12 mouse cellular contexts compared by ENCODE assay signal in the genomic region with DNA sequence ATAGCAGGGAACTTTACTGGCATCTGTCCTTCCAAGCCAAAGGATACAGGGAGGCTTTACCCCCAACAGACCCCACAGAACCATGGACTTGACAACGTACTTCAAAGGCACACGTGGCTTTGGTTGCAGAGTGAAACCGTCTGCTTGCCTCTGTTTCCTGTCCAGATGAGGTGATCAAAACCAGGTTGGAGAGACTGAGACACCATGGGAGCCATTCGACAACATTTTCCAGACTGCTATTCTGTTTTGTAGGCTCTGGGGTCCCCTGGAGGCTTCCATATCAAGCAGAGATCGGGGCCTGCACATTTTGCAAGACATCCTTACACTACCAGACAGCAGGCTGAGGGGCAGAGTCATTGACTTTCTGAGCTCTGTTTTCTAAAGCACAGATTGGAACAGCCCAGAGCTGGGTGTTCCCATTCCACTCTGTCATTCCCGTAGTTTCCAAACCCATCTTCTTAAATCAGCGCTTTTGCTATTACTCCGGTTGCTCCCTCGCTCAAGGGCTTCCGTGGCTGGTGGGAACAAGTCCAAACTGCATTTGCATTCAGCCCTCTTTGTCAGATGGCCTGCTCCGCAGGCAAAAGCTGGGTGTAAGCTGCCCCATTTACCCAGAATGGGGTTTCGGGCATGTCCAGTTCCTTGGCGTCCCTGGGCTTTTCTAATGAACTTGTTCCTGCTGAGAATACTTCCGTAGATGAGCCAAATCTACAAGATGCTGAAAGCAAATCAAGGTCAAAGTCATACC.
A peak's percentile ranks its signal among the peaks of the same experiment; 100 is the strongest.
DNase-seq lines count a peak whose midpoint lies in the region; ATAC-seq and TF ChIP-seq lines count a peak whose summit lies in the region.
"Had no signal": no experiment of that assay in that cellular context is flagged by ENCODE, and none has a peak within 500 bp of the region (broad histone marks: within the 10 kb centered on the region; RNA-seq: fewer than 3 reads in every experiment).

No protein-coding gene starts in this region.

- no peaks in the 10 kb centered on the region for H3K36me3 ChIP-seq in kidney, embryonic 14.5 days (ENCODE audit: control insufficient read depth, insufficient read depth, low read length)
- H3K36me3 ChIP-seq in CH12.LX (replicated peaks in 1 of 2; ENCODE audit: control insufficient read depth in 1 of 2, insufficient read depth in 1 of 2, low read length in 1 of 2) (no peaks in the 10 kb centered on the region), ES-E14 (ENCODE audit: control insufficient read depth, insufficient read depth, low read length, poor library complexity, severe bottlenecking) (no peaks in the 10 kb centered on the region)
- no peaks in the 10 kb centered on the region for H3K36me3 ChIP-seq in embryonic facial prominence, embryonic 10.5 days (replicated peaks)
- H3K36me3 ChIP-seq: embryonic facial prominence, embryonic 13.5 days had no signal

- no peak overlapping the region for H3K9ac ChIP-seq in kidney, embryonic 14.5 days (ENCODE audit: low read depth, low read length)
- no peak overlapping the region for H3K9ac ChIP-seq in CH12.LX (ENCODE audit: insufficient read depth, low read depth)
- H3K9ac ChIP-seq in ES-E14 (ENCODE audit: insufficient read depth, low read depth, low read length, poor library complexity, severe bottlenecking): no peak overlapping the region
- H3K9ac ChIP-seq: embryonic facial prominence, embryonic 13.5 days had no signal

- no peaks in the 10 kb centered on the region for H3K79me2 ChIP-seq in CH12.LX (replicated peaks; ENCODE audit: control insufficient read depth, extremely low read depth, insufficient read depth, poor library complexity, severe bottlenecking)

- dilution Hi-C loops in CH12.LX (cut with MboI; ENCODE audit: extremely low pct_ligation_motif_present, extremely low pct_unique_long_range_greater_than_20kb, low sequenced_read_pairs): no loop called here

- H3K27me3 ChIP-seq in kidney, embryonic 14.5 days (ENCODE audit: control insufficient read depth, insufficient read depth, low read length): no peaks in the 10 kb centered on the region
- no peaks in the 10 kb centered on the region for H3K27me3 ChIP-seq in CH12.LX (replicated peaks)
- H3K27me3 ChIP-seq in embryonic facial prominence, embryonic 10.5 days (replicated peaks; ENCODE audit: low read depth, poor library complexity, severe bottlenecking): peaks cover 12% of the 10 kb centered on the region; the same call in 1 of the 2 replicates
- H3K27me3 ChIP-seq: embryonic facial prominence, embryonic 13.5 days; megakaryocyte, embryonic 14.5 days had no signal

- TF ChIP-seq EP300 in CH12.LX (IDR thresholded peaks at IDR 0.05; ENCODE audit: low read length): no peak

- no peak overlapping the region for H3K4me3 ChIP-seq in kidney, embryonic 14.5 days (ENCODE audit: low read length)
- no peak overlapping the region for H3K4me3 ChIP-seq in CH12.LX (replicated peaks in 1 of 3; ENCODE audit: low read depth in 2 of 3, low read length in 2 of 3, poor library complexity in 1 of 3)
- no peak overlapping the region for H3K4me3 ChIP-seq in ES-E14 (ENCODE audit: insufficient read depth in 1 of 2, low read depth in 1 of 2, low read length in 2 of 2, poor library complexity in 1 of 2, severe bottlenecking in 1 of 2)
- no peak overlapping the region for H3K4me3 ChIP-seq in embryonic facial prominence, embryonic 10.5 days
- H3K4me3 ChIP-seq: embryonic facial prominence, embryonic 13.5 days; left cerebral cortex, adult 2 months; megakaryocyte, embryonic 14.5 days had no signal

- TF ChIP-seq RAD21 in CH12.LX (IDR thresholded peaks at IDR 0.05; ENCODE audit: low read depth, low read length): no peak

- peaks cover 7% of the 10 kb centered on the region; the same call in 1 of the 2 replicates for H3K4me1 ChIP-seq in kidney, embryonic 14.5 days (ENCODE audit: control insufficient read depth, insufficient read depth, low read length)
- peaks cover 4 to 27% of the 10 kb centered on the region in 2 experiments for H3K4me1 ChIP-seq in CH12.LX (ENCODE audit: control insufficient read depth in 1 of 2, insufficient read depth in 2 of 2)
- H3K4me1 ChIP-seq in ES-E14 (ENCODE audit: control insufficient read depth in 2 of 2, insufficient read depth in 2 of 2, low read length in 2 of 2, poor library complexity in 1 of 2): no peaks in the 10 kb centered on the region
- H3K4me1 ChIP-seq in embryonic facial prominence, embryonic 10.5 days: peaks cover 18% of the 10 kb centered on the region

- in situ Hi-C loops in CH12.LX (cut with MboI; ENCODE audit: low pct_ligation_motif_present, low pct_unique_long_range_greater_than_20kb, low sequenced_read_pairs) (no loop called here), ES-E14 (cut with MboI; ENCODE audit: low sequenced_read_pairs in 2 of 2, unreplicated experiment in 2 of 2) (no loop called here)

- TF ChIP-seq POLR2A in CH12.LX (IDR thresholded peaks at IDR 0.05; ENCODE audit: low read depth, low read length): no peak

- no peak overlapping the region for H3K4me2 ChIP-seq in kidney, embryonic 14.5 days (replicated peaks; ENCODE audit: low read depth, low read length)
- H3K4me2 ChIP-seq in CH12.LX (ENCODE audit: insufficient read depth, low read depth, poor library complexity, severe bottlenecking): no peak overlapping the region
- H3K4me2 ChIP-seq: embryonic facial prominence, embryonic 13.5 days had no signal

- H3K27ac ChIP-seq in kidney, embryonic 14.5 days (ENCODE audit: low read depth, low read length): no peak overlapping the region
- H3K27ac ChIP-seq in CH12.LX (ENCODE audit: insufficient read depth, low read depth) (no peak overlapping the region), ES-E14 (ENCODE audit: insufficient read depth, low read depth, low read length, poor library complexity, severe bottlenecking) (no peak overlapping the region)
- peak overlapping the region; percentile 31 for H3K27ac ChIP-seq in embryonic facial prominence, embryonic 10.5 days (replicated peaks)
- H3K27ac ChIP-seq: embryonic facial prominence, embryonic 13.5 days; left cerebral cortex, adult 2 months had no signal

- no peak for TF ChIP-seq CTCF in CH12.LX (conservative IDR thresholded peaks at IDR 0.05 in 1 of 2, IDR thresholded peaks at IDR 0.05 in 1 of 2; ENCODE audit: low read depth in 2 of 2, low read length in 2 of 2)

- H3K9me3 ChIP-seq in kidney, embryonic 14.5 days (ENCODE audit: control insufficient read depth, low read length): no peaks in the 10 kb centered on the region
- H3K9me3 ChIP-seq in CH12.LX (replicated peaks; ENCODE audit: low read length) (no peaks in the 10 kb centered on the region), ES-E14 (ENCODE audit: control insufficient read depth, insufficient read depth, low read depth, low read length) (no peaks in the 10 kb centered on the region)
- H3K9me3 ChIP-seq in embryonic facial prominence, embryonic 10.5 days: no peaks in the 10 kb centered on the region
- H3K9me3 ChIP-seq: embryonic facial prominence, embryonic 13.5 days; megakaryocyte, embryonic 14.5 days had no signal

- DNase-seq in kidney, postnatal 14 days: peak; percentile 43
- DNase-seq in CH12.LX (ENCODE audit: extremely low read depth) (no peak), ES-E14 (ENCODE audit: low read depth, low spot score) (peak; percentile 51)
- peak; percentile 53 for DNase-seq in embryonic facial prominence, embryonic 10.5 days (ENCODE audit: low spot score)
- no peak for DNase-seq in B cell, adult 2 months
- DNase-seq: thymus, postnatal 4 days had no signal

- 64% methylated on average over 14 of the region's 14 CpGs for WGBS in kidney, embryonic 14.5 days
- WGBS in embryonic facial prominence, embryonic 10.5 days: 73% methylated on average over 14 of the region's 14 CpGs

- no peak for ATAC-seq in kidney, embryonic 14.5 days (ENCODE audit: low FRiP score, low TSS enrichment)
- no peak for ATAC-seq in granulocyte monocyte progenitor cell, adult 5-6 weeks (replicated peaks; ENCODE audit: poor library complexity, severe bottlenecking)
- ATAC-seq: Patski had no signal

TF ChIP-seq in CH12.LX, 34 proteins besides CTCF, POLR2A, EP300 and RAD21:
- TF ChIP-seq MYC (IDR thresholded peaks at IDR 0.05; ENCODE audit: low read depth, low read length) (0 out of 2 replicates have a peak, but pooled peaks have one; percentile 17), USF2 (conservative IDR thresholded peaks at IDR 0.05; ENCODE audit: low read depth, low read length) (no peak), MAX (IDR thresholded peaks at IDR 0.05; ENCODE audit: low read length) (peak; percentile 53)

TF ChIP-seq in ES-E14, 5 proteins besides CTCF, POLR2A, EP300 and RAD21:
- TF ChIP-seq HCFC1 (IDR thresholded peaks at IDR 0.05; ENCODE audit: borderline replicate concordance, insufficient read depth, low read length) (no peak), ZNF384 (IDR thresholded peaks at IDR 0.05; ENCODE audit: low read depth, low read length) (no peak), CHD2 (IDR thresholded peaks at IDR 0.05; ENCODE audit: low read depth, low read length) (no peak), MAFK (IDR thresholded peaks at IDR 0.05; ENCODE audit: insufficient read depth, low read depth, low read length) (no peak), ZC3H11A (IDR thresholded peaks at IDR 0.05; ENCODE audit: borderline replicate concordance, low read depth, low read length) (no peak)

Comparison
In these comparisons a context has a peak if more than half of its experiments do, and no peak if none do; other contexts are left out.
1. DNase-seq: peak in kidney, postnatal 14 days (single experiment), ES-E14 (single experiment) and embryonic facial prominence, embryonic 10.5 days (single experiment); none in CH12.LX (single experiment) and B cell, adult 2 months (0 of 2).